Comparison of ENCODE assay signal across 8 mouse cellular contexts in the genomic region with DNA sequence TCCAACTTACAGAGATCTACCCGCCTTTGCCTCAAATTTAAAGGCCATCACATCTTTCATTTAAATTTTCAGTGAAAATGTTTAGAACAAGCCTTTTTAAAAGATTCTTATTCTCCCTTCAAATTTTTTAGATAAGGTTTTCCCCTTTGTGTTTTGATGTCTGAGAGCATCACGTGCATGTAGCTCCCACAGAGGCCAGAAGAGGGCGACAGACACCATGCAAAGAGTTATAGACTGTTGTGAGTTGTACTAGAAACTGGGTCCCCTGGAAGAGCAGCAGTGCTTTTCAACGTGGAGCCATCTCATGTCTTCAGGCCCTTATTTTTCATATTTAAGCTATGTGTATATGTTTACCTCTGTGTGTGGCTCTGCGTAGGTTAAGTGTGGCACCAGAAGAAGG. TPM values are rescaled to one million over a fixed set of nuclear protein-coding genes. Genes with fewer than 3 reads are reported as not detected.
DNase-seq lines count a peak whose midpoint lies in the region; ATAC-seq and TF ChIP-seq lines count a peak whose summit lies in the region.
"Had no signal": no experiment of that assay in that cellular context is flagged by ENCODE, and none has a peak within 500 bp of the region (broad histone marks: within the 10 kb centered on the region; RNA-seq: fewer than 3 reads in every experiment).

No protein-coding gene starts in this region.

- 0 out of 2 replicates have a peak, but pooled peaks cover 15% of the 10 kb centered on the region for H3K36me3 ChIP-seq in hindbrain, postnatal 0 days (ENCODE audit: insufficient read depth, low read length)
- H3K36me3 ChIP-seq in hindbrain, embryonic 12.5 days: peaks cover 68% of the 10 kb centered on the region

- H3K9me3 ChIP-seq in hindbrain, postnatal 0 days (ENCODE audit: low read length): no peaks in the 10 kb centered on the region
- H3K9me3 ChIP-seq in hindbrain, embryonic 12.5 days (replicated peaks): no peaks in the 10 kb centered on the region
- H3K9me3 ChIP-seq: stomach, embryonic 15.5 days had no signal

- no peak overlapping the region for H3K27ac ChIP-seq in hindbrain, postnatal 0 days
- H3K27ac ChIP-seq in hindbrain, embryonic 12.5 days: no peak overlapping the region
- H3K27ac ChIP-seq: stomach, embryonic 15.5 days had no signal

- peak; percentile 42 for TF ChIP-seq CTCF in hindbrain, postnatal 0 days (IDR thresholded peaks at IDR 0.05; ENCODE audit: low read depth)

- no peak for DNase-seq in hindbrain, postnatal 0 days (ENCODE audit: low spot score)
- peak; percentile 61 for DNase-seq in A20 (ENCODE audit: low read depth, low spot score)
- DNase-seq in CD8-positive naive resting alpha-beta T cell, adult 2 months (ENCODE audit: low read depth in 2 of 2, low spot score in 2 of 2): peak; percentile 19 to 80
- DNase-seq in spleen, postnatal 14 days (ENCODE audit: low spot score in 2 of 2): peak; percentile 9 to 55
- DNase-seq in urinary bladder, adult 2 months (ENCODE audit: low spot score): no peak

- H3K4me2 ChIP-seq in hindbrain, postnatal 0 days (ENCODE audit: low read depth, low read length): no peak overlapping the region
- H3K4me2 ChIP-seq in hindbrain, embryonic 12.5 days (replicated peaks): no peak overlapping the region
- H3K4me2 ChIP-seq: stomach, embryonic 15.5 days had no signal

- H3K4me3 ChIP-seq in hindbrain, postnatal 0 days (ENCODE audit: low read length): no peak overlapping the region
- H3K4me3 ChIP-seq in hindbrain, embryonic 12.5 days: no peak overlapping the region
- H3K4me3 ChIP-seq: stomach, embryonic 15.5 days had no signal

- no peak overlapping the region for H3K9ac ChIP-seq in hindbrain, postnatal 0 days (replicated peaks; ENCODE audit: low read length)
- no peak overlapping the region for H3K9ac ChIP-seq in hindbrain, embryonic 12.5 days
- H3K9ac ChIP-seq: stomach, embryonic 15.5 days had no signal

- WGBS in hindbrain, postnatal 0 days: 87% methylated on average over 5 of the region's 5 CpGs
- WGBS in hindbrain, embryonic 12.5 days: 78% methylated on average over 5 of the region's 5 CpGs

- no peaks in the 10 kb centered on the region for H3K4me1 ChIP-seq in hindbrain, postnatal 0 days (ENCODE audit: insufficient read depth, low read length)
- no peaks in the 10 kb centered on the region for H3K4me1 ChIP-seq in hindbrain, embryonic 12.5 days
- H3K4me1 ChIP-seq: stomach, embryonic 15.5 days had no signal

- no peaks in the 10 kb centered on the region for H3K27me3 ChIP-seq in hindbrain, postnatal 0 days (ENCODE audit: insufficient read depth, low read length)
- no peaks in the 10 kb centered on the region for H3K27me3 ChIP-seq in hindbrain, embryonic 12.5 days
- H3K27me3 ChIP-seq: stomach, embryonic 15.5 days had no signal

- ATAC-seq in hindbrain, postnatal 0 days: no peak
- no peak for ATAC-seq in hindbrain, embryonic 12.5 days (ENCODE audit: low FRiP score)
- peak; percentile 75 for ATAC-seq in erythroblast, adult 5-6 weeks (replicated peaks; ENCODE audit: low FRiP score, poor library complexity, severe bottlenecking)

RNA-seq across cellular contexts. Expression of gene Eif2s3x, which starts 14.9 kb away (rescaled TPM):
- total RNA-seq in hindbrain, postnatal 0 days (2014; rRNA removed): 179 and 196 TPM in 2 replicates
- polyA plus RNA-seq in hindbrain, postnatal 0 days (2015; fragmentation: Nextera tagmentation; extraction: Ambion mirVana): 55.5 and 88.1 TPM in 2 replicates
- 98.6 and 99.0 TPM in 2 replicates for polyA plus RNA-seq in hindbrain, embryonic 12.5 days (2016; fragmentation: Nextera tagmentation; extraction: Ambion mirVana)
- total RNA-seq in erythroblast, adult 5-6 weeks (2015; ENCODE audit: low replicate concordance): 50.3 and 58.3 TPM in 2 replicates
- total RNA-seq in erythroblast, adult 5-6 weeks (2017; ENCODE audit: low replicate concordance): 42.2 and 45.9 TPM in 2 replicates
- 69.7 and 82.5 TPM in 2 replicates for polyA plus RNA-seq in urinary bladder, adult 2 months (2012; rRNA removed)

RNA-seq across cellular contexts. Expression of gene Klhl15, which starts 36.6 kb away (rescaled TPM):
- total RNA-seq in hindbrain, postnatal 0 days (2014; rRNA removed): 21.7 and 26.5 TPM in 2 replicates
- polyA plus RNA-seq in hindbrain, postnatal 0 days (2015; fragmentation: Nextera tagmentation; extraction: Ambion mirVana): 8.6 and 8.7 TPM in 2 replicates
- 11.0 and 12.9 TPM in 2 replicates for polyA plus RNA-seq in hindbrain, embryonic 12.5 days (2016; fragmentation: Nextera tagmentation; extraction: Ambion mirVana)
- 6.7 and 15.0 TPM in 2 replicates for total RNA-seq in erythroblast, adult 5-6 weeks (2015; ENCODE audit: low replicate concordance)
- 4.6 and 5.6 TPM in 2 replicates for total RNA-seq in erythroblast, adult 5-6 weeks (2017; ENCODE audit: low replicate concordance)
- 3.9 and 4.5 TPM in 2 replicates for polyA plus RNA-seq in urinary bladder, adult 2 months (2012; rRNA removed)

Comparison
In these comparisons a context has a peak if more than half of its experiments do, and no peak if none do; other contexts are left out.
1. DNase-seq: peak in A20 (single experiment), CD8-positive naive resting alpha-beta T cell, adult 2 months (2 of 2) and spleen, postnatal 14 days (2 of 2); none in hindbrain, postnatal 0 days (single experiment) and urinary bladder, adult 2 months (single experiment).